Mouse (Mus musculus): ENCODE measurements around the gene Tmcc3.

DNA sequence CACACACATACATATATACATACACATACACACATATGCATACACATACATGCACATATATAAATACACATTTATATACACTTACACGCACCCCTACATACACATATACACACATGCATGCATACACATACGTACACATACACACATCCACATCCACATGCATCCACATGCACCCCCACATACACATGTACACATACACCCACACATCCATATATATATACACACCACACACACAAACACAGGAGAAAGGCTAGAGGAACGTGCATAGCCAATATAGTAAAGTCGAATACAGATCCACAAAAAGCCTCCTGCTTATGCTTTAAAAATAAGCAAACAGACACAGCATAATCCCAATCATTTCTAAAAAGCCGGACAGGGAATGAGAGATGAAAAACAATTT is 17.3 kb upstream of the Tmcc3 start:
- TF ChIP-seq CTCF (conservative IDR thresholded peaks at IDR 0.05; ENCODE audit: low read length), result no peak
- TF ChIP-seq POU5F1 (IDR thresholded peaks at IDR 0.05; ENCODE audit: borderline replicate concordance, low read length), result no peak
- TF ChIP-seq NANOG (IDR thresholded peaks at IDR 0.05; ENCODE audit: borderline replicate concordance, low read length), result no peak
